Mouse (Mus musculus) bone marrow macrophage, adult 2 months (primary cell): ENCODE measurements at regions not wholly inside any gene's neighbourhood (a gene's known extent, or its start where the extent isn't known, plus 50 kb on each side); places are given as distances from the start of the nearest gene placed in this dataset.

ENCODE experiments used
- CTCF ChIP-seq: IDR thresholded peaks from 2 replicates; pipeline ENCODE4 v1.5.1; 2012; ENCODE audit warnings: low read depth, mild to moderate bottlenecking, low read length, moderate library complexity
- POLR2A ChIP-seq: IDR thresholded peaks from 2 replicates; pipeline ENCODE4 v1.6.1; 2012; ENCODE audit warnings: mild to moderate bottlenecking, low read depth, low read length, borderline replicate concordance

GRCm38 (mm10) chr7:111869337-111869736, 89.6 kb upstream of the Galnt18 start:
- TF ChIP-seq CTCF (no peak), POLR2A (no peak)
